Mouse (Mus musculus): ENCODE data around the gene Meaf6. TPM values are rescaled to one million over a fixed set of nuclear protein-coding genes. Genes with fewer than 3 reads are reported as not detected.

Meaf6 gene
- polyA plus RNA-seq, 1 experiment from 2014 or later, result 28.3 TPM

GRCm38 (mm10) chr4:125152469-125152868, 67.5 kb downstream of the Meaf6 start:
- no peaks in the 10 kb centered on the region for H3K27me3 ChIP-seq (ENCODE audit: control insufficient read depth, insufficient read depth, low read length)
- H3K36me3 ChIP-seq (ENCODE audit: control insufficient read depth, insufficient read depth, low read length), result no peaks in the 10 kb centered on the region
- no peak for TF ChIP-seq EP300 (optimal IDR thresholded peaks at IDR 0.05)
- TF ChIP-seq CTCF (IDR thresholded peaks at IDR 0.05; ENCODE audit: low read depth), result no peak
- WGBS, result 83% methylated on average over 6 of the region's 6 CpGs
- no peak overlapping the region for H3K27ac ChIP-seq (replicated peaks)
- ATAC-seq (ENCODE audit: low FRiP score, low TSS enrichment) (no peak), DNase-seq (ENCODE audit: low spot score) (no peak)
- no peak overlapping the region for H3K4me3 ChIP-seq (ENCODE audit: low read depth, low read length)
- no peak overlapping the region for H3K9ac ChIP-seq (ENCODE audit: low read length)
- H3K4me1 ChIP-seq (replicated peaks; ENCODE audit: control insufficient read depth, insufficient read depth), result no peaks in the 10 kb centered on the region
- no peak overlapping the region for H3K4me2 ChIP-seq (replicated peaks; ENCODE audit: low read depth)
- no peaks in the 10 kb centered on the region for H3K9me3 ChIP-seq (ENCODE audit: control insufficient read depth, low read length)

DNA sequence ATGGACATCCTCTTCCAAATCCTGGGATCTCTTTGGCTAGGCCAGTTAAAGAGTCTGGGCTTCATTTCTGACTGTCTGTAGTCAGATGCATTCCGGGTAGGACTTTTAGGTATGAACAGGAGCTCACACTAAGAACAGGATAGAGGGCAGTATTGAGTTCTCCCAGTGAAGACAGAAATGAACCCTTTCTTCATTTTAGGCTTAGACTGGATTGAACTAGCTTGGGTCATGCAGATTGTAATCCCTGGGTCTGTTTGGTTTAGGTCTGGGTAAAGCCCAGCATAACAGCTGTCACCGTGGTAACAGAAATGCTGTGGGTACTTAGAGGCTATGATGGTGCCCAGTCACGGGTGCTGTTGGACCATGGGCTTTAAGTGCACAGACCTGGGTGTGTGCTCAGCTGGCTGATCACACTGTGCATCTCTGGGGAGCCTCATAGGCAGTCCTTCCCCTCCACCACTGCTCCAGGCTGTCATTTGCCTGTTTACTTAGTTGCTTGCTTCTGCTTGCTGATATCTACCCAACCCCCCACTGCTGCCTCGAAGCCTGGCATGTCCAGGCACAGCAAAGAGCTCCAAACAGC, 68.8 kb downstream of the Meaf6 start:
- H3K4me1 ChIP-seq (replicated peaks; ENCODE audit: control insufficient read depth, insufficient read depth), result no peaks in the 10 kb centered on the region
- H3K27ac ChIP-seq (replicated peaks), result no peak overlapping the region
- no peaks in the 10 kb centered on the region for H3K36me3 ChIP-seq (ENCODE audit: control insufficient read depth, insufficient read depth, low read length)
- H3K9ac ChIP-seq (ENCODE audit: low read length), result no peak overlapping the region
- TF ChIP-seq CTCF (IDR thresholded peaks at IDR 0.05; ENCODE audit: low read depth) (peak; percentile 19), EP300 (optimal IDR thresholded peaks at IDR 0.05) (no peak)
- ATAC-seq (ENCODE audit: low FRiP score, low TSS enrichment) (no peak), DNase-seq (ENCODE audit: low spot score) (no peak)
- no peak overlapping the region for H3K4me2 ChIP-seq (replicated peaks; ENCODE audit: low read depth)
- H3K9me3 ChIP-seq (ENCODE audit: control insufficient read depth, low read length), result no peaks in the 10 kb centered on the region
- 51% methylated on average over 4 of the region's 4 CpGs for WGBS
- no peaks in the 10 kb centered on the region for H3K27me3 ChIP-seq (ENCODE audit: control insufficient read depth, insufficient read depth, low read length)
- no peak overlapping the region for H3K4me3 ChIP-seq (ENCODE audit: low read depth, low read length)

- Histone ChIP-seq H3K4me2 (replicated peaks; ENCODE audit: low read depth) (no peak overlapping the region), H3K27me3 (ENCODE audit: control insufficient read depth, insufficient read depth, low read length) (no peaks in the 10 kb centered on the region), H3K27ac (replicated peaks) (no peak overlapping the region), H3K9me3 (ENCODE audit: control insufficient read depth, low read length) (no peaks in the 10 kb centered on the region), H3K36me3 (ENCODE audit: control insufficient read depth, insufficient read depth, low read length) (no peaks in the 10 kb centered on the region), H3K4me3 (ENCODE audit: low read depth, low read length) (no peak overlapping the region), H3K9ac (ENCODE audit: low read length) (no peak overlapping the region), H3K4me1 (replicated peaks; ENCODE audit: control insufficient read depth, insufficient read depth) (no peaks in the 10 kb centered on the region)
- 82% methylated on average over 5 of the region's 5 CpGs for WGBS
- TF ChIP-seq EP300 (optimal IDR thresholded peaks at IDR 0.05) (no peak), CTCF (IDR thresholded peaks at IDR 0.05; ENCODE audit: low read depth) (no peak)
- ATAC-seq (ENCODE audit: low FRiP score, low TSS enrichment) (no peak), DNase-seq (ENCODE audit: low spot score) (no peak)
Measured at GRCm38 (mm10) chr4:125155646-125156045, 70.7 kb downstream of the Meaf6 start.

GRCm38 (mm10) chr4:125157322-125157721, 72.4 kb downstream of the Meaf6 start:
- DNase-seq (ENCODE audit: low spot score) (no peak), ATAC-seq (ENCODE audit: low FRiP score, low TSS enrichment) (no peak)
- Histone ChIP-seq H3K9ac (ENCODE audit: low read length) (no peak overlapping the region), H3K27me3 (ENCODE audit: control insufficient read depth, insufficient read depth, low read length) (no peaks in the 10 kb centered on the region), H3K9me3 (ENCODE audit: control insufficient read depth, low read length) (no peaks in the 10 kb centered on the region), H3K4me2 (replicated peaks; ENCODE audit: low read depth) (no peak overlapping the region), H3K36me3 (ENCODE audit: control insufficient read depth, insufficient read depth, low read length) (no peaks in the 10 kb centered on the region), H3K4me1 (replicated peaks; ENCODE audit: control insufficient read depth, insufficient read depth) (no peaks in the 10 kb centered on the region), H3K4me3 (ENCODE audit: low read depth, low read length) (no peak overlapping the region), H3K27ac (replicated peaks) (no peak overlapping the region)
- 69% methylated on average over 3 of the region's 3 CpGs for WGBS
- TF ChIP-seq EP300 (optimal IDR thresholded peaks at IDR 0.05), result no peak
- no peak for TF ChIP-seq CTCF (IDR thresholded peaks at IDR 0.05; ENCODE audit: low read depth)

- TF ChIP-seq CTCF (IDR thresholded peaks at IDR 0.05; ENCODE audit: low read depth) (no peak), EP300 (optimal IDR thresholded peaks at IDR 0.05) (no peak)
- Histone ChIP-seq H3K9ac (ENCODE audit: low read length) (no peak overlapping the region), H3K27ac (replicated peaks) (no peak overlapping the region), H3K4me3 (ENCODE audit: low read depth, low read length) (no peak overlapping the region), H3K4me1 (replicated peaks; ENCODE audit: control insufficient read depth, insufficient read depth) (no peaks in the 10 kb centered on the region), H3K4me2 (replicated peaks; ENCODE audit: low read depth) (no peak overlapping the region), H3K36me3 (ENCODE audit: control insufficient read depth, insufficient read depth, low read length) (no peaks in the 10 kb centered on the region), H3K9me3 (ENCODE audit: control insufficient read depth, low read length) (no peaks in the 10 kb centered on the region), H3K27me3 (ENCODE audit: control insufficient read depth, insufficient read depth, low read length) (no peaks in the 10 kb centered on the region)
- peak; percentile 60 for ATAC-seq (ENCODE audit: low FRiP score, low TSS enrichment)
- DNase-seq (ENCODE audit: low spot score), result no peak
- whole genome bisulfite sequencing, result 79% methylated on average over 2 of the region's 2 CpGs
Measured at GRCm38 (mm10) chr4:125158081-125158480, 73.1 kb downstream of the Meaf6 start.

DNA sequence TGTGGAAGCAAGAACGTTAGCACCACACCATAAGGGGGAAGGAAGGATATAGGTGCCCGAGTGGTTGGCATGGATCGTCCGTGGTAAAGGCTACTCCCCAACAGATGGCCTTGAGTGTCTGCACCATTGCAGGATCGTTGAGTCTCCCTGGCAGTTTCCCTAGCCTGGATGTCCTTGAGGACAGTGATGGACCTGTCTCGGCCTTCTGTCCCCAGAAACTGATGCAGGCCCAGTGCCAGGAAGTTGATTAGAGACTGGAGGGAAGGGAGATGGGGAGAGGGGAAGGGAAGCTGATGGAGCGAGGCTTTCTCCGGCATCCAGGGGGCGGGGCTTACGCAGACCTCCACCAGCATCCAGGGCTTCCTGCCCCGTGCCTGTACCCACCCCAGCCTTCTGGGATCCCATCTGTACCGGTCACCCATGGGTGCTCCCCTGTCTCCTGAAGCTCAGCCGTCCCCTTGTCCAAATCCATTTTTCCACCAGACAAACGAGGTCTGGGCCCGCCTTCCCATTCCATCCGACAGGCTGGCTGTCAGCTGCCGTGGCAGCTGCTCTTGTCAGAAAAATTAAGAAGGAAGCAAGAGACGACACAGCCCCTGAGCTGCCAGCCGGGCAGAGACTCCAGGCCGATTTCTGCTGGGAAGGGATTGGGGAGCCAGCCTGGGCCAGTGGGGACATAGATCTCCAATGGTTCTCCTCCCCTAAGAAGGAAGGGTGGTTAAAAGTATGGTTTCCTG, 73.8 kb downstream of the Meaf6 start:
- no peak overlapping the region for H3K9ac ChIP-seq (ENCODE audit: low read length)
- TF ChIP-seq CTCF (IDR thresholded peaks at IDR 0.05; ENCODE audit: low read depth) (no peak), EP300 (optimal IDR thresholded peaks at IDR 0.05) (no peak)
- WGBS, result 62% methylated on average over 20 of the region's 20 CpGs
- H3K4me2 ChIP-seq (replicated peaks; ENCODE audit: low read depth), result no peak overlapping the region
- H3K4me1 ChIP-seq (replicated peaks; ENCODE audit: control insufficient read depth, insufficient read depth), result no peaks in the 10 kb centered on the region
- H3K9me3 ChIP-seq (ENCODE audit: control insufficient read depth, low read length), result no peaks in the 10 kb centered on the region
- H3K36me3 ChIP-seq (ENCODE audit: control insufficient read depth, insufficient read depth, low read length), result no peaks in the 10 kb centered on the region
- no peak overlapping the region for H3K27ac ChIP-seq (replicated peaks)
- H3K4me3 ChIP-seq (ENCODE audit: low read depth, low read length), result no peak overlapping the region
- no peak for DNase-seq (ENCODE audit: low spot score)
- no peak for ATAC-seq (ENCODE audit: low FRiP score, low TSS enrichment)
- no peaks in the 10 kb centered on the region for H3K27me3 ChIP-seq (ENCODE audit: control insufficient read depth, insufficient read depth, low read length)

Data from stomach, postnatal 0 days (tissue).